Mouse (Mus musculus) CD8-positive naive resting alpha-beta T cell, adult 2 months (primary cell): Measurements from ENCODE around the gene Ano4.
A peak's percentile ranks its signal among the peaks of the same experiment; 100 is the strongest.

Source experiments
- DNase-seq, 2 experiments: peaks; one replicate each; pipeline ENCODE4 v3.0.0; 2022; ENCODE audit warnings: low read depth in 2 of 2, low spot score in 2 of 2

The Ano4 gene

GRCm38 (mm10) chr10:89344491-89345195, at the start of gene Ano4:
Gene Ano4, minus strand, starts transcription at chr10:89344762.
- no peak for DNase-seq

DNA sequence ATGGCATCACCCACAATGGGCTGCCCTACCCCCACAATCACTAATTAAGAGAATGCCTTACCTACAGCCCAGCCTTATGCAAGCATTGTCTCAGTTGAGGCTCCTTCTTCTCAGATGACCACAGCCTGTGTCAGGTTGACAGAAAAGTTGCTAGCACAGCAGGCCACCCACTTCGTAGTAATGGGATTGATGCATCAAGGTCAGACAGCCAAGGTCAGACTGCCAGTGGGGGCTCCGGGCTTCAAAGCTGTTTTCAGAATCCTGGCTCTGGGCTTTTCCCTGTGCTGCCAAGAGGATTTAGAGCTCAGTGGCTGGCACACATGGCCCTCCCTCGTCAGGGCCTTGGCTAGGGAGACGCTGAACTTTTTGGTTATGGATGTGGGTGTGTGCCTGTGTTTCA, 48.1 kb upstream of the Ano4 start:
- no peak for DNase-seq

- no peak for DNase-seq
These were observed 47.1 kb upstream of the Ano4 start for GRCm38 (mm10) chr10:89391571-89392163.

DNA sequence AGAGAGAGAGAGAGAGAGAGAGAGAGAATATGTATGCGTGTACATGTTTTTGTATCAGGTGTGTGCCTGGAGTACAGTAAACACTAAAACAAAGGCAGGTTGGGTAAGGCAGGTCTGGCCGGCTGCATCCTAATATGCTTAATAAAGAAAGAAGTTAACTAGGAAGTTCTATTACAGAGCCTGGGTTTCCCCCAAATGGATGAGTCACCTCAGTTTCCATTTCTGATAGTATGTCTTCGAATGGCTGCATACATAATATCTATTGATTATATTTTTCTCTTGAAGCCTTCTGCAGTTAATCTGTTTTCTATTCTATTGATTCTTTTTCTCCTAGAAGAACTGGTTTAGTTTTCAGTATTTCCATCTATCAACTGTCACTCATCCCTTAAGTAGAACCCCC, 41.9 kb upstream of the Ano4 start:
- no peak for DNase-seq

DNA sequence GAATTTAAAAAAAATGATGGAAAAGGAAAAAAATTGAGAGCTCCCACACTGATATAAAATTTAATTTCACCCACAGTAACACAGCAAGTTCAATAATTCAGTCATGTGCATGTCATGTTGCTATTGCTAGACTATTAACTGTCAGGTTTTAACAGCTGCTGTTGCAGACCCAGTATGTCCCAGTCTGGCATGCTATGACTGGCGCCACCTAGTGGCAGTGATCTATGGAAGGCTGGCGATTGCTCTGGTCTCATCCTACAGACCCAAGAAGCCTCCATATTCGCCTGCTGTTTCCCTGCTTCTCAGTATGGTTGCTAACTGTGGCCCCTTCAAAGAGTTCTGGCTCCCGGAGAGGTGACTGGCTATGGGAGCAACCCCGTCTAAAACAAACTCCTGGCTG, 38.9 kb upstream of the Ano4 start:
- peak; percentile 41 to 57 for DNase-seq

DNA sequence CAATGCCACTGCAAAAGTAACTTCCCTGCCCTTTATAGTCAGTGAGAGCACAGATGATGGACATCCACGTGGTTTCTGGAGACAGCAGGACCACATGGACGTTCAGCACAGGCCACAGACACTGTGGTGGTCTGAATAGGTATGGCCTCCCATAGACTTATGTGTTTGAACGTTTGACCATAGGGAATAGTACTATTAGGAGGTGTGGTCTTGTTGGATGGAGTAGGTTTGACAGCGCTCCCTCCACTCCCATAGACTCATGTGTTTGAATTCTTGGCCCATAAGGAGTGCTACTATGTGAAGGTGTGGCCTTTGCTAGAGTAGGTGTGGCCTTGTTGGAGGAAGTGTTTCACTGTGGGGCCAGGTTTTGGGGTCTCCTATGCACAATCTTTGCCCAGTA, 33.2 kb upstream of the Ano4 start:
- DNase-seq = no peak

GRCm38 (mm10) chr10:89370051-89370450, 25.5 kb upstream of the Ano4 start:
- no peak for DNase-seq

DNA sequence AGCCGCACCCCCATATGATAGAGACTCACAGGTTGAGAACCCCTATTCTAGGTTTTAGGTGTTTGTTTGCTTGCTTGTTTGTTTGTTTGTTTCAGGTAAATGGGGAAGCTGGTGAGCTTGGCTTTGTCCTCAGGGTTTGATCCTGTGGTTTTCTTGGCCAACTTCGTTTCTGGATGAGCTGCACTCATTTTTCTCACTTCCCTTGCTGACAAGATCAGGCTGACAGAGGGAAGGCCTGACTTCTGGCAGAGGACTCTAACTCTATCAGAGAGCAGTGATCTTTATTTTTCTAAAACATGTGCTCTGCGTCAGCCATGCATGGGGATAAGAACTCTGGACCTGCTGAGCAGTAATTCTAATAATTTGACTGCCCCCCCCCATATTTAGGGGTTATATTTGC, 14.4 kb upstream of the Ano4 start:
- no peak for DNase-seq

DNA sequence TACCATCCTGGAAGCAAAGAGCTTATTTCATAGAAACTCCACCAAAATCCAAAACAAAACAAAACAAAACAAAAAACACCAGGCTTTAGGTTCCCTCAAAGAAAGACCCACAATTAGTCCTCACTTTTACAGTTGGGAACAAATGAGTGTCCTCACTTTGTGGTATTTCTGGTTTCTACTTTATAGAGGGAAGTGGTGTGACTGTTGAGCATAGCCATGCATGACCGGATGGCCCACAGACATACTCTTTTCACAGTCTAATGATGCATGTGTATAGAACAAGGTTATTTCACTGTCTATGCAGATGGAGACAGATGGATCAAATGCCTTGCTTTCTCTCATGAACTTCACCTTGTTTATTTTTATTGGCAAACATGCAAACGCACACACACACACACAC, 10.1 kb upstream of the Ano4 start:
- no peak for DNase-seq

- DNase-seq = no peak
These were observed 6.9 kb upstream of the Ano4 start for GRCm38 (mm10) chr10:89351416-89351815.

DNA sequence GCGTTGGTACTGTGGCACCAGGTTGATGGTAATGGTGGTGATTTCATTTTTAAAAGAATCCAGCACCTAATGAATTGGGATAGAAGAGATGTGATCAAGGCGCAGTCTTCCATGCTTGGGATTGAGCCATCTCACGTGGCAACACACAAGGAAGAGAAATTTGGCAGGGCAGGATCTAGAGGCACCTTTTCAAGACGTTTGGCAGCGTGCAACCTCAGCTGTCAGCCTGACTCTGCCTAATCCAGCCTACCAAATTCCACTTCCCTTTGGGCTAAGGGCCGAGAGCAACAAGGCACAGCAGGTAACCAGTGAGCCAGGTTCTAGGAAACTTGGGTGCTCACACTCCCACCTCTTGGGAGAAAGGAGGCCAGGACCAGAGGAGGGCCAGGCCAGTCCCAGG, 1.0 kb upstream of the Ano4 start:
- no peak for DNase-seq

- no peak for DNase-seq
These were observed 603 bp upstream of the Ano4 start for GRCm38 (mm10) chr10:89345196-89345533.

GRCm38 (mm10) chr10:89344132-89344490, 451 bp downstream of the Ano4 start:
- DNase-seq = no peak

DNA sequence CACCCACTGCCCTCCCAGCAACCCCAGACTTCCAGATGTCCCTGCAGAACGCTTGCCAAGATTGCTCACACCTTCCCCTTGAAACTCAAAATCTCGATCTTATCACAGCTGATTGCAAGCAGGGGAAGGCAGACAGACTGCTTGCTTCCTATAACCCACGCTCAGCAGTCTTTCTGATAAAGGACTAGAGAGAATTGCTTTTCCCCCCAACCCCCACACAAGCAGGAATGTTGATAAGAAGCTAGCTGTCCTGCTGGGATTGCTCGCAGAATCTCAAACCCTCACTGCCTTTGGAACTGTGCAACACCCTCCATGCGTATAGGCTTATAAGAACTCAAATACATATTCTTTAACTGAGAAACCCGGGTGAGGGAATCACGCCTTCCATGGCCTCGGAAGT, 846 bp downstream of the Ano4 start:
- DNase-seq = no peak

DNA sequence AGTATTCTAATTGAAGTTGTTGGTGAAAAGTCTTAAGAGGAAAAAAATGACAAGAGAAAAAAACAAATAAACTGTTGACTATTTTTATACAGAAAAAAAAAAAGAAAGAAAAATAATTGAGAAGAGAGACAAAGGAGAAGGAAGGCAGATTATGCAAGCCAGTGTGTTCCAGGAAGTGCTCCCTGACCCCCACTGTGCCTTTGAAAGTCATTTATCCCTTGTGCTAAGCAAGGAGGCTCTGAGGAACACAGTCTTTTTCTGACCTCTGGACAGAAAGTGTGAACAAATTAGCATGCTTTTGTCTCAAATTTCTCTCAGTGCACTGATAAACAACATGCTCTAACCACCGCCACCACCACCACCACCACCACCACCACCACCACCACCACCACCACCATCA, 14.3 kb downstream of the Ano4 start:
- DNase-seq = no peak

DNA sequence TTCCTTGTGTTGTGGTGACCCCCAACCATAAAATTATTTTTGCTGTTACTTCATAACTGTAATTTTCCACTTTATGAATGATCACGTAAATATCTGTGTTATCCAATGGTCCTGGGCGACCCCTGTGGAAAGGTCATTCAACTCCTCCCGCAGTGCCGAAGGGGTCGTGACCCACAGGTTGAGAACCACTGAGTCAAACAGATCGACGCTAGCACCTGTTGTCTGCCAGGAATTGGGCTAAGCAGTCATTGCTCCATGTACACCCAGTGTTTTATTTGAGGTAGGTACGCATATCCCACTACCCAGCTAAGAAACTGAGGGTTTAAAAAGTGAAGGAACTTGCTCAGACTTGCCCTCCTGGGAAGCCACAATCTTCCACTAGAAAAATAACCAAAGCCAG, 14.8 kb downstream of the Ano4 start:
- no peak for DNase-seq

GRCm38 (mm10) chr10:89328876-89329275, 15.7 kb downstream of the Ano4 start:
- DNase-seq = no peak

- peak in 1 of 2 experiments; percentile 11 for DNase-seq
These were observed 17.5 kb downstream of the Ano4 start for GRCm38 (mm10) chr10:89327004-89327511.

GRCm38 (mm10) chr10:89326383-89326782, 18.2 kb downstream of the Ano4 start:
- no peak for DNase-seq

DNA sequence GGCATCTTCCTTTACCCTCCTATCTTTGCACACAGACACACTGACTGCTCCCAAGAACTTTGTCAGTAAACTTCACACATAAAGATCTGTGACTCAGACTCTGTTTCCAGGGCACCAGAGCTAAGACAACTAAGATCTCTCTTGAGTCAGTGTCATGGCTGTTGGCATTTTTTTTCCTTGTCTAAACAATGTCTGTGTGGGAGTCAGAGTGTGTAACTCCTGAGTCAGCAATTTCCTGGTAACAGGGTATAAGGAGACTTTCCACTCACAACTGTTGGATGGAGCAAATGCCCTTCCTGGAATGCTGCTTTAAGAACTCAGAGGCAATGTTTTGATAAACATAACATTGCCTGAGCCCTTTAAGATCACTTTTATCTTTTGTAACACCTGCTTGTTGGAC, 37.0 kb downstream of the Ano4 start:
- DNase-seq = no peak

- no peak for DNase-seq
These were observed 44.2 kb downstream of the Ano4 start for GRCm38 (mm10) chr10:89300346-89300745.

- no peak for DNase-seq
These were observed 51.8 kb downstream of the Ano4 start for GRCm38 (mm10) chr10:89292784-89293183.

GRCm38 (mm10) chr10:89290698-89291097, 53.9 kb downstream of the Ano4 start:
- DNase-seq = no peak
